Mouse (Mus musculus) hindbrain, embryonic 10.5 days (tissue): ENCODE measurements around the gene Shank2. TPM values are rescaled to one million over a fixed set of nuclear protein-coding genes. Genes with fewer than 3 reads are reported as not detected.

Experiments used
- DNase-seq: peaks from one replicate; pipeline ENCODE4 v3.0.0-alpha.2; 2017; ENCODE audit warnings: low spot score
- H3K27ac ChIP-seq: fragments of 300-500 bp; sonication (generic); 2 replicates; pipeline ENCODE4 v1.5.1; 2016; ENCODE audit warnings: mild to moderate bottlenecking, moderate library complexity
- H3K27me3 ChIP-seq: fragments of 300-500 bp; sonication (generic); 2 replicates; pipeline ENCODE4 v1.6.1; 2016; ENCODE audit warnings: mild to moderate bottlenecking; ENCODE audit not compliant: poor library complexity, insufficient read depth, severe bottlenecking
- H3K36me3 ChIP-seq: fragments of 300-500 bp; sonication (generic); 2 replicates; pipeline ENCODE4 v1.6.1; 2016; ENCODE audit warnings: mild to moderate bottlenecking, moderate library complexity
- H3K4me1 ChIP-seq: fragments of 300-500 bp; sonication (generic); replicated peaks from 2 replicates; pipeline ENCODE4 v1.6.1; 2016; ENCODE audit warnings: mild to moderate bottlenecking
- H3K4me3 ChIP-seq: fragments of 300-500 bp; sonication (generic); 2 replicates; pipeline ENCODE4 v1.5.1; 2016; ENCODE audit warnings: mild to moderate bottlenecking, moderate library complexity
- H3K9me3 ChIP-seq: fragments of 300-500 bp; sonication (generic); 2 replicates; pipeline ENCODE4 v1.6.1; 2016; ENCODE audit warnings: mild to moderate bottlenecking, moderate library complexity
- WGBS: fragments of 180-500 bp; shearing (Covaris S2); methylation state at CpG from one replicate; pipeline ENCODE4 v1.1.7; 2016; 5-methylcytosine and 5-hydroxymethylcytosine counted together
- polyA plus RNA-seq: library from polyadenylated mRNA; unstranded; fragments of >200 nt; fragmentation: Nextera tagmentation; extraction: Ambion mirVana; gene quantifications from 2 replicates; pipeline ENCODE4 v1.2.1, GENCODE M21; 2016

The Shank2 gene
- polyA plus RNA-seq, 1 experiment from 2014 or later = 1.6 TPM

DNA sequence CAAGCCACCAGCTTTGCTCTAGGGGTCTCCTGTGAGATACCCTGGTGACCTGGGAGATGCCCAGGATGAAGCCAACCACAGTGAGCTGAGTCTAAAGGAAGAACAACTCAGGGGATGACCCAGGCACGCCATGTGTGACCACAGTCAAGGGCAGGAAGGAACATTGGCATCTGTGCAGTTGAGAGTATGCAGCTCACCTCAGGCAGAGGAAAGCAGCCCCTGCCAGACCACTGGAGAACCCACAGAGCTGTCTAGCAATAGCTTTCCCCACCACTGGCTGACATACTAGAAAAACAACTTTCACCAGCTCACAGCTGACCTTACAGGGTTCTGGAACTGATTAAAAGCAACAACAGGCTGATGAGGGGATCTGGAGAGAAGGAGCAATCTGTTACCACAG, 446.5 kb downstream of the Shank2 start:
- peaks cover 99% of the 10 kb centered on the region for H3K36me3 ChIP-seq
- H3K4me1 ChIP-seq = no peaks in the 10 kb centered on the region
- no peak for DNase-seq
- no peaks in the 10 kb centered on the region for H3K27me3 ChIP-seq
- H3K9me3 ChIP-seq = no peaks in the 10 kb centered on the region; the same call in 1 of the 2 replicates
- H3K4me3 ChIP-seq = no peak overlapping the region
- WGBS = 90% methylated on average over 1 of the region's 1 CpGs
- H3K27ac ChIP-seq = no peak overlapping the region

- Histone ChIP-seq H3K27me3 (no peaks in the 10 kb centered on the region), H3K27ac (no peak overlapping the region), H3K9me3 (no peaks in the 10 kb centered on the region; the same call in 1 of the 2 replicates), H3K4me1 (no peaks in the 10 kb centered on the region), H3K36me3 (peaks cover 100% of the 10 kb centered on the region), H3K4me3 (no peak overlapping the region)
- WGBS = 95% methylated on average over 13 of the region's 13 CpGs
- DNase-seq = no peak
These were observed 448.2 kb downstream of the Shank2 start for GRCm38 (mm10) chr7:144449637-144450570.

DNA sequence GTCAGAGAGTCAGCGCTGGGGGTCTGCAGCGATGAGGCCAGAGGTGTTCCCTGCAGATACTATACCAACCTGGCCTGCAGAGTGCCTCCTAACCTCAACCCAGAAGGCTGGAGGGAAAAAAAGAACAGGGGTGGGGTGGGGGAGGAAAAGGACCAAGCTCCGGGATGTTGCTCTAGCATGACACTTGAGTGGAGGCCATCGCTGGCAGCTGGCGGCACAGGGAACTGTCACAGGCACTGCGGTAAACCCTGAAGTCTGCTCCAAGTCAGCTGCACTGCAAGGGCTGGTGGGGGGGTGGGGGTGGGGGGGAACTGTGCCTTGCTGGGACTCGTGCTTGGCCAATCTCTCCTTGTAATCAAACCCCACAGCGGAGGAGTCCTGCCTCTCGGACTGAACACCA, 448.9 kb downstream of the Shank2 start:
- H3K27me3 ChIP-seq = no peaks in the 10 kb centered on the region
- no peaks in the 10 kb centered on the region; the same call in 1 of the 2 replicates for H3K9me3 ChIP-seq
- H3K36me3 ChIP-seq = peaks cover 100% of the 10 kb centered on the region
- 96% methylated on average over 9 of the region's 9 CpGs for WGBS
- H3K4me1 ChIP-seq = no peaks in the 10 kb centered on the region
- no peak for DNase-seq
- no peak overlapping the region for H3K27ac ChIP-seq
- no peak overlapping the region for H3K4me3 ChIP-seq

DNA sequence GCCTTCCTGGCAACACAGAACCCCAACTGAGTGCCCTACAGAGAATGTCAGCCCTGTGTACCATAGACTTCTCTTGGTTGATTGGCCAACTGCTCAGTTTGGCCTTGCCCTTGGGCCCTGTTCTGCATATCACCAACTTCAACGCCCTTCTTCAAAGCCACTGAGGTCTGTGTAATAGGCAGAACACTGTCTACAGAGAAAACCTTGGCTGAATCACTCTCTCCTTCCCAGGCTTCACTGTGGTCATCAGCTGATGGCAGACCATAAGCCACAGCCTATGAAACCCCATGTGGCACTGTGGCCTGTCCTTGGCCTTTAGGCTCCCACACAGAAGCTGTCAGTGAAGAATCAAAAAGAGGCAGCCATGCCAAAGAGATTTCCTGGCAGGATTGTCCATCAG, 457.2 kb downstream of the Shank2 start:
- no peaks in the 10 kb centered on the region for H3K9me3 ChIP-seq
- no peaks in the 10 kb centered on the region for H3K27me3 ChIP-seq
- H3K36me3 ChIP-seq = peaks cover 100% of the 10 kb centered on the region
- DNase-seq = no peak
- no peak overlapping the region for H3K27ac ChIP-seq
- no peaks in the 10 kb centered on the region for H3K4me1 ChIP-seq
- WGBS = 93% methylated on average over 1 of the region's 1 CpGs
- H3K4me3 ChIP-seq = no peak overlapping the region

- DNase-seq = no peak
- Histone ChIP-seq H3K27me3 (no peaks in the 10 kb centered on the region), H3K9me3 (no peaks in the 10 kb centered on the region), H3K4me1 (no peaks in the 10 kb centered on the region), H3K4me3 (no peak overlapping the region), H3K36me3 (peaks cover 100% of the 10 kb centered on the region), H3K27ac (no peak overlapping the region)
- WGBS = 97% methylated on average over 6 of the region's 6 CpGs
These were observed 459.6 kb downstream of the Shank2 start for GRCm38 (mm10) chr7:144461246-144461902.

DNA sequence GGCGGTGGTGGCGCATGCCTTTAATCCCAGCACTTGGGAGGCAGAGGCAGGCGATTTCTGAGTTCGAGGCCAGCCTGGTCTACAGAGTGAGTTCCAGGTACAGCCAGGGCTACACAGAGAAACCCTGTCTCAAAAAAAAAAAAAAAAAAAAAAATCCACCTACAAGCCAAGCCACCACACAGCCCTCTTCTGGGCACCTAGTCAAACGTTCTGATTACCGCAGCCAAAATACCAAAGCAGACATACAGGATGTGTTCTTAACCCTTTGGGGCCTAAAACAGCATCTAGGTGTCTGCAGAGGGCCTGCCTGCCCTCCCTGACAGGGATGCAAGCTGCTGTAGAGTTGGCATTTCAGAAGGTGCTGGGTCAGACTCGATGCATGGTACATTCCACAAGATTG, 460.8 kb downstream of the Shank2 start:
- Histone ChIP-seq H3K27me3 (no peaks in the 10 kb centered on the region), H3K9me3 (no peaks in the 10 kb centered on the region), H3K27ac (no peak overlapping the region), H3K4me1 (no peaks in the 10 kb centered on the region), H3K36me3 (peaks cover 93% of the 10 kb centered on the region), H3K4me3 (no peak overlapping the region)
- DNase-seq = no peak
- 94% methylated on average over 7 of the region's 7 CpGs for WGBS

- 93% methylated on average over 5 of the region's 5 CpGs for WGBS
- peaks cover 40% of the 10 kb centered on the region for H3K36me3 ChIP-seq
- peak overlapping the region; percentile 76 for H3K4me3 ChIP-seq
- no peak for DNase-seq
- peak overlapping the region; percentile 91; the same call in 1 of the 2 replicates for H3K27ac ChIP-seq
- peaks cover 20% of the 10 kb centered on the region for H3K4me1 ChIP-seq
- H3K9me3 ChIP-seq = no peaks in the 10 kb centered on the region
- H3K27me3 ChIP-seq = no peaks in the 10 kb centered on the region
These were observed 467.0 kb downstream of the Shank2 start for GRCm38 (mm10) chr7:144468741-144469140.

DNA sequence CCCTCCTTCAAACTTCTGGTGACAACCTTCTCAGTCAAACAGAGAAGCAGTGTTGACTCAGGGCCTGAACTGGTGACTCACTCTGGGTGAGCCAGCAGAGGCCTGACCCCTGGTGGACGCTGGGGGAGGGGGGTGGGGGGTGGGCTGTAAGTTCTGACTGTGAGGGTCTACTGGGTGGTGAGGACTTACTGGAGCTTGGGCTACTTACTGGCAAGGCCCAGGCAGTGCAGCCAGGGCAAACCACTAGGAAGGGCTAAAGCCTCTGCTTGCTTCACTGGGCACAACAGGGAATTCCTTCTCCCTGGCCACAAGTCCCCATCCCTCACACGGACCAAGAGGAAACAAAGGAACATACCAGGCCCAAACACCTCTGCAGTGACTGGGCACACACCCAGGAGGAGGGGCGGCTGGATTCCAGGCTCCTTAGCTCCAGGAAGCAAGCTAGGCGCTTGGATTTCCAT, 467.5 kb downstream of the Shank2 start:
- 18% methylated on average over 4 of the region's 4 CpGs for WGBS
- H3K9me3 ChIP-seq = no peaks in the 10 kb centered on the region
- DNase-seq = peak; percentile 20
- H3K27ac ChIP-seq = peak overlapping the region; percentile 91
- H3K4me1 ChIP-seq = peaks cover 20% of the 10 kb centered on the region
- peaks cover 35% of the 10 kb centered on the region for H3K36me3 ChIP-seq
- H3K4me3 ChIP-seq = peak overlapping the region; percentile 76
- H3K27me3 ChIP-seq = no peaks in the 10 kb centered on the region

- Histone ChIP-seq H3K9me3 (no peaks in the 10 kb centered on the region), H3K27me3 (no peaks in the 10 kb centered on the region), H3K4me3 (peak overlapping the region; percentile 76), H3K4me1 (peaks cover 20% of the 10 kb centered on the region), H3K27ac (peak overlapping the region; percentile 91), H3K36me3 (peaks cover 27% of the 10 kb centered on the region)
- peak; percentile 31 for DNase-seq
- 1% methylated on average over 31 of the region's 31 CpGs for WGBS
These were observed 468.3 kb downstream of the Shank2 start for GRCm38 (mm10) chr7:144469908-144470544.

- Histone ChIP-seq H3K9me3 (no peaks in the 10 kb centered on the region), H3K4me1 (peaks cover 20% of the 10 kb centered on the region), H3K4me3 (peak within 1 kb of the TSS; percentile 76), H3K27ac (peak within 1 kb of the TSS; percentile 91), H3K27me3 (no peaks in the 10 kb centered on the region), H3K36me3 (peaks cover 24% of the 10 kb centered on the region)
- peak; percentile 92 for DNase-seq
- WGBS = under 1% methylated on average over 30 of the region's 30 CpGs
These were observed 468.9 kb downstream of the Shank2 start, which contains the start of gene Cttn for GRCm38 (mm10) chr7:144470545-144471059. TSS of gene Cttn (minus strand) at chr7:144471009.

DNA sequence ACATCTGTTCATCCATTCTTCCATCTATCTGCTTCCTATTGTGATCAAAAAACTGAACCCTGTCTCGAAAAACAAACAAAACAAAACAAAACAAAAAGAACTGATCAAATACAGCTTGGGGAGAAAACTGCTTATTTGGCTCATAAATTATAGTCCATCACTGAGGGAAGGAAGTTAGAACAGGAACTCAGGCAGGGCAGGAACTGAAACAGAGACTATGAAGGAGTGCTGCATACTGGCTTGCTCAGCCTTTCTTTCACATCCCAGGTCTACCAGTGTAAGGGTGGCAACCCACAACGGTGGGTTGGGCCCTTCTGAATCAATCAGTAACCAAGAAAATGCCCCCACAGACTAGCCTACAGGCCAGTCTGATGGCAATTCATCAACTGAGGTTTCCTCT, 469.4 kb downstream of the Shank2 start:
- H3K4me1 ChIP-seq = peaks cover 20% of the 10 kb centered on the region
- peak overlapping the region; percentile 91 for H3K27ac ChIP-seq
- no peaks in the 10 kb centered on the region for H3K27me3 ChIP-seq
- no peak for DNase-seq
- H3K4me3 ChIP-seq = peak overlapping the region; percentile 76
- peaks cover 24% of the 10 kb centered on the region for H3K36me3 ChIP-seq
- H3K9me3 ChIP-seq = no peaks in the 10 kb centered on the region
- WGBS = 87% methylated on average over 2 of the region's 2 CpGs

DNA sequence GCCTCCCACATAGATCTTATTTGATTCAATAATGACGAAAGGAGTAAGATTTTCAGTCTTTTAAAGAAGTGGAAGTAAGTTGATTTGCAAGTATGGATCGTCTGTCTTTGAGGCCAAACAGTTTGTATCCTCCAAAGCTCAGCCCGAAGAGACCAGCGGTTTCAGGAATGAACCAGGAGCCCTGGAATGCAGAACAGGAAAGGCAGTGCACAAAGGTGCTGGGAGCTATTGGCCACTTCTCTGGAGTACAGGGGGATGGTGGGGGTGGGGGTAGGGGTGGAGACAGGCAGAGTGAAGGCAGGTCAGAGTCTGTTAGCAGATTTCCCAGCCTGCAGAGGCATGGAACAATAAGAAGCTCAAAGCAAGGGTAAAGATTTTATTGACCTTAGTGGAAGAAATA, 471.8 kb downstream of the Shank2 start:
- no peaks in the 10 kb centered on the region for H3K9me3 ChIP-seq
- 76% methylated on average over 4 of the region's 4 CpGs for WGBS
- DNase-seq = no peak

More for the DNA sequence above, 471.8 kb downstream of the Shank2 start:
- Histone ChIP-seq H3K27ac (no peak overlapping the region), H3K27me3 (no peaks in the 10 kb centered on the region), H3K4me3 (no peak overlapping the region), H3K36me3 (peaks cover 30% of the 10 kb centered on the region), H3K4me1 (peaks cover 17% of the 10 kb centered on the region)
